Mouse (Mus musculus): Measurements from ENCODE around the gene Hrh3. TPM values are rescaled to one million over a fixed set of nuclear protein-coding genes. Genes with fewer than 3 reads are reported as not detected.

Hrh3 gene
- polyA plus RNA-seq, 1 experiment from 2014 or later, result 2.7 TPM

- 54% methylated on average over 3 of the region's 3 CpGs for WGBS
- Histone ChIP-seq H3K36me3 (peaks cover 8% of the 10 kb centered on the region; the same call in 1 of the 2 replicates), H3K27ac (replicated peaks) (no peak overlapping the region), H3K27me3 (no peaks in the 10 kb centered on the region), H3K4me2 (replicated peaks) (no peak overlapping the region), H3K4me1 (no peaks in the 10 kb centered on the region), H3K4me3 (no peak overlapping the region), H3K9ac (replicated peaks) (no peak overlapping the region), H3K9me3 (no peaks in the 10 kb centered on the region)
- ATAC-seq (replicated peaks), result no peak
Observed at GRCm38 (mm10) chr2:180077622-180078021, 26.7 kb downstream of the Hrh3 start.

GRCm38 (mm10) chr2:180072886-180073285 lies 31.4 kb downstream of the Hrh3 start:
- Histone ChIP-seq H3K4me3 (no peak overlapping the region), H3K9me3 (no peaks in the 10 kb centered on the region), H3K4me1 (peaks cover 18% of the 10 kb centered on the region), H3K27me3 (no peaks in the 10 kb centered on the region), H3K27ac (replicated peaks) (no peak overlapping the region), H3K4me2 (replicated peaks) (no peak overlapping the region), H3K9ac (replicated peaks) (no peak overlapping the region), H3K36me3 (peaks cover 10% of the 10 kb centered on the region)
- 88% methylated on average over 7 of the region's 7 CpGs for WGBS
- no peak for ATAC-seq (replicated peaks)

- Histone ChIP-seq H3K9me3 (no peaks in the 10 kb centered on the region), H3K27ac (replicated peaks) (no peak overlapping the region), H3K9ac (replicated peaks) (no peak overlapping the region), H3K4me3 (no peak overlapping the region), H3K27me3 (no peaks in the 10 kb centered on the region), H3K4me1 (peaks cover 18% of the 10 kb centered on the region), H3K4me2 (replicated peaks) (peak overlapping the region; percentile 66; the same call in 1 of the 2 replicates), H3K36me3 (peaks cover 18% of the 10 kb centered on the region)
- ATAC-seq (replicated peaks), result no peak
- WGBS, result 77% methylated on average over 2 of the region's 2 CpGs
Observed at GRCm38 (mm10) chr2:180071671-180072070, 32.6 kb downstream of the Hrh3 start.

GRCm38 (mm10) chr2:180070481-180071453 lies 33.5 kb downstream of the Hrh3 start, which contains the start of gene Mtg2:
TSS of gene Mtg2 (plus strand) at chr2:180070588.
- H3K4me1 ChIP-seq, result peaks cover 18% of the 10 kb centered on the region
- peak within 1 kb of the TSS; percentile 66 for H3K4me2 ChIP-seq (replicated peaks)
- H3K9me3 ChIP-seq, result no peaks in the 10 kb centered on the region
- H3K27me3 ChIP-seq, result no peaks in the 10 kb centered on the region
- peak within 1 kb of the TSS; percentile 72 for H3K9ac ChIP-seq (replicated peaks)
- WGBS, result 3% methylated on average over 58 of the region's 58 CpGs
- peak within 1 kb of the TSS; percentile 73 for H3K4me3 ChIP-seq
- H3K36me3 ChIP-seq, result peaks cover 18% of the 10 kb centered on the region
- peak; percentile 96 for ATAC-seq (replicated peaks)
- H3K27ac ChIP-seq (replicated peaks), result peak within 1 kb of the TSS; percentile 89

- Histone ChIP-seq H3K4me3 (peak overlapping the region; percentile 73), H3K36me3 (peaks cover 18% of the 10 kb centered on the region), H3K9me3 (no peaks in the 10 kb centered on the region), H3K4me1 (peaks cover 18% of the 10 kb centered on the region), H3K27me3 (no peaks in the 10 kb centered on the region), H3K9ac (replicated peaks) (peak overlapping the region; percentile 72), H3K27ac (replicated peaks) (peak overlapping the region; percentile 89), H3K4me2 (replicated peaks) (peak overlapping the region; percentile 66)
- WGBS, result 34% methylated on average over 20 of the region's 20 CpGs
- ATAC-seq (replicated peaks), result peak; percentile 34
Observed at GRCm38 (mm10) chr2:180069770-180070480, 34.4 kb downstream of the Hrh3 start.

GRCm38 (mm10) chr2:180063338-180064131 lies 40.8 kb downstream of the Hrh3 start:
- Histone ChIP-seq H3K4me1 (no peaks in the 10 kb centered on the region), H3K27me3 (no peaks in the 10 kb centered on the region), H3K36me3 (peaks cover 72% of the 10 kb centered on the region), H3K4me2 (replicated peaks) (no peak overlapping the region), H3K9me3 (no peaks in the 10 kb centered on the region), H3K27ac (replicated peaks) (no peak overlapping the region), H3K4me3 (no peak overlapping the region), H3K9ac (replicated peaks) (no peak overlapping the region)
- ATAC-seq (replicated peaks), result no peak
- WGBS, result 98% methylated on average over 11 of the region's 11 CpGs

GRCm38 (mm10) chr2:180053001-180053400 lies 51.3 kb downstream of the Hrh3 start:
- 95% methylated on average over 9 of the region's 9 CpGs for WGBS
- Histone ChIP-seq H3K4me2 (replicated peaks) (no peak overlapping the region), H3K9me3 (no peaks in the 10 kb centered on the region), H3K27ac (replicated peaks) (no peak overlapping the region), H3K36me3 (peaks cover 49% of the 10 kb centered on the region), H3K4me1 (no peaks in the 10 kb centered on the region), H3K9ac (replicated peaks) (no peak overlapping the region), H3K4me3 (no peak overlapping the region), H3K27me3 (no peaks in the 10 kb centered on the region)
- ATAC-seq (replicated peaks), result no peak

- H3K9ac ChIP-seq (replicated peaks), result no peak overlapping the region
- H3K4me3 ChIP-seq, result no peak overlapping the region
- WGBS, result 91% methylated on average over 14 of the region's 14 CpGs
- ATAC-seq (replicated peaks), result no peak
- peaks cover 41% of the 10 kb centered on the region for H3K36me3 ChIP-seq
- H3K27me3 ChIP-seq, result no peaks in the 10 kb centered on the region
- no peaks in the 10 kb centered on the region for H3K4me1 ChIP-seq
- H3K27ac ChIP-seq (replicated peaks), result no peak overlapping the region
- H3K4me2 ChIP-seq (replicated peaks), result no peak overlapping the region
- H3K9me3 ChIP-seq, result no peaks in the 10 kb centered on the region
Observed at GRCm38 (mm10) chr2:180051986-180052733, 52.1 kb downstream of the Hrh3 start.

GRCm38 (mm10) chr2:180050986-180051385 lies 53.3 kb downstream of the Hrh3 start:
- 21% methylated on average over 5 of the region's 5 CpGs for WGBS
- no peak overlapping the region for H3K27ac ChIP-seq (replicated peaks)
- H3K27me3 ChIP-seq, result no peaks in the 10 kb centered on the region
- peak; percentile 49 for ATAC-seq (replicated peaks)
- no peak overlapping the region for H3K9ac ChIP-seq (replicated peaks)
- H3K4me2 ChIP-seq (replicated peaks), result no peak overlapping the region
- H3K4me3 ChIP-seq, result no peak overlapping the region
- H3K9me3 ChIP-seq, result no peaks in the 10 kb centered on the region
- peaks cover 30% of the 10 kb centered on the region for H3K36me3 ChIP-seq
- H3K4me1 ChIP-seq, result peaks cover 4% of the 10 kb centered on the region

Measured in forebrain, embryonic 15.5 days (tissue).